Mouse (Mus musculus) spleen, adult 2 months (tissue): ENCODE results near the gene Dhx16.

ENCODE experiments used
- CTCF ChIP-seq: fragments of 200-500 bp; IDR thresholded peaks from 2 replicates; pipeline ENCODE4 v1.5.1; 2011; ENCODE audit warnings: mild to moderate bottlenecking, inconsistent platforms; ENCODE audit not compliant: insufficient read depth, insufficient read length, insufficient replicate concordance; ENCODE audit errors: extremely low read depth
- POLR2A ChIP-seq: fragments of 200-500 bp; IDR thresholded peaks from 2 replicates; pipeline ENCODE4 v1.6.1; 2011; ENCODE audit warnings: low read depth, low read length, inconsistent platforms

- no peak for TF ChIP-seq POLR2A
- TF ChIP-seq CTCF: no peak
Measured at GRCm38 (mm10) chr17:35869346-35870067, 10.1 kb upstream of the Dhx16 start.
